Mouse (Mus musculus): ENCODE measurements around the gene Man1c1. TPM values are rescaled to one million over a fixed set of nuclear protein-coding genes. Genes with fewer than 3 reads are reported as not detected.
A peak's percentile ranks its signal among the peaks of the same experiment; 100 is the strongest.

Gene Man1c1
- polyA plus RNA-seq, 1 experiment from 2014 or later: 3.8 TPM

GRCm38 (mm10) chr4:134683892-134684291 is 20.2 kb downstream of the Man1c1 start:
- peaks cover 7% of the 10 kb centered on the region; the same call in 1 of the 2 replicates for H3K4me1 ChIP-seq
- no peaks in the 10 kb centered on the region for H3K36me3 ChIP-seq (replicated peaks)
- H3K27ac ChIP-seq: no peak overlapping the region
- ATAC-seq (replicated peaks): no peak
- no peak overlapping the region for H3K4me3 ChIP-seq
- H3K4me2 ChIP-seq: no peak overlapping the region
- H3K9ac ChIP-seq: no peak overlapping the region
- WGBS: 80% methylated on average over 8 of the region's 8 CpGs
- H3K9me3 ChIP-seq: no peaks in the 10 kb centered on the region
- H3K27me3 ChIP-seq (replicated peaks): no peaks in the 10 kb centered on the region

GRCm38 (mm10) chr4:134683008-134683407 is 21.1 kb downstream of the Man1c1 start:
- H3K4me3 ChIP-seq: no peak overlapping the region
- no peaks in the 10 kb centered on the region for H3K36me3 ChIP-seq (replicated peaks)
- no peaks in the 10 kb centered on the region for H3K27me3 ChIP-seq (replicated peaks)
- peaks cover 14% of the 10 kb centered on the region for H3K4me1 ChIP-seq
- ATAC-seq (replicated peaks): no peak
- H3K27ac ChIP-seq: peak overlapping the region; percentile 48; the same call in 1 of the 2 replicates
- H3K9me3 ChIP-seq: no peaks in the 10 kb centered on the region
- H3K4me2 ChIP-seq: no peak overlapping the region
- WGBS: 59% methylated on average over 13 of the region's 13 CpGs
- H3K9ac ChIP-seq: no peak overlapping the region

GRCm38 (mm10) chr4:134682423-134682822 is 21.7 kb downstream of the Man1c1 start:
- no peaks in the 10 kb centered on the region for H3K36me3 ChIP-seq (replicated peaks)
- no peaks in the 10 kb centered on the region for H3K9me3 ChIP-seq
- ATAC-seq (replicated peaks): no peak
- 78% methylated on average over 8 of the region's 8 CpGs for WGBS
- H3K27me3 ChIP-seq (replicated peaks): no peaks in the 10 kb centered on the region
- H3K4me1 ChIP-seq: peaks cover 20% of the 10 kb centered on the region
- H3K4me2 ChIP-seq: no peak overlapping the region
- no peak overlapping the region for H3K9ac ChIP-seq
- H3K27ac ChIP-seq: no peak overlapping the region
- H3K4me3 ChIP-seq: no peak overlapping the region

GRCm38 (mm10) chr4:134681819-134682218 is 22.3 kb downstream of the Man1c1 start:
- ATAC-seq (replicated peaks): no peak
- no peak overlapping the region for H3K9ac ChIP-seq
- H3K9me3 ChIP-seq: no peaks in the 10 kb centered on the region
- no peaks in the 10 kb centered on the region for H3K36me3 ChIP-seq (replicated peaks)
- no peak overlapping the region for H3K27ac ChIP-seq
- WGBS: 86% methylated on average over 7 of the region's 7 CpGs
- H3K4me1 ChIP-seq: peaks cover 22% of the 10 kb centered on the region
- no peak overlapping the region for H3K4me3 ChIP-seq
- no peak overlapping the region for H3K4me2 ChIP-seq
- no peaks in the 10 kb centered on the region for H3K27me3 ChIP-seq (replicated peaks)

- Histone ChIP-seq H3K27ac (peak overlapping the region; percentile 42; the same call in 1 of the 2 replicates), H3K4me3 (no peak overlapping the region), H3K9me3 (no peaks in the 10 kb centered on the region), H3K9ac (no peak overlapping the region), H3K27me3 (replicated peaks) (no peaks in the 10 kb centered on the region), H3K4me2 (no peak overlapping the region), H3K36me3 (replicated peaks) (no peaks in the 10 kb centered on the region), H3K4me1 (peaks cover 20% of the 10 kb centered on the region)
- 0 out of 2 replicates have a peak, but pooled peaks have one; percentile 17 for ATAC-seq (replicated peaks)
- 33% methylated on average over 17 of the region's 17 CpGs for WGBS
These were observed 26.3 kb downstream of the Man1c1 start for GRCm38 (mm10) chr4:134677556-134678508.

- H3K4me3 ChIP-seq: no peak overlapping the region
- ATAC-seq (replicated peaks): no peak
- H3K27ac ChIP-seq: no peak overlapping the region
- H3K4me1 ChIP-seq: peaks cover 20% of the 10 kb centered on the region
- H3K27me3 ChIP-seq (replicated peaks): no peaks in the 10 kb centered on the region
- H3K4me2 ChIP-seq: no peak overlapping the region
- no peak overlapping the region for H3K9ac ChIP-seq
- H3K9me3 ChIP-seq: no peaks in the 10 kb centered on the region
- no peaks in the 10 kb centered on the region for H3K36me3 ChIP-seq (replicated peaks)
- WGBS: 43% methylated on average over 8 of the region's 8 CpGs
These were observed 28.3 kb downstream of the Man1c1 start for GRCm38 (mm10) chr4:134675800-134676199.

- Histone ChIP-seq H3K4me3 (no peak overlapping the region), H3K9me3 (no peaks in the 10 kb centered on the region), H3K27ac (no peak overlapping the region), H3K4me1 (peaks cover 22% of the 10 kb centered on the region), H3K27me3 (replicated peaks) (no peaks in the 10 kb centered on the region), H3K9ac (no peak overlapping the region), H3K4me2 (no peak overlapping the region), H3K36me3 (replicated peaks) (no peaks in the 10 kb centered on the region)
- ATAC-seq (replicated peaks): no peak
- 99% methylated on average over 3 of the region's 3 CpGs for WGBS
These were observed 29.1 kb downstream of the Man1c1 start for GRCm38 (mm10) chr4:134674970-134675369.

- peaks cover 32% of the 10 kb centered on the region for H3K4me1 ChIP-seq
- no peak overlapping the region for H3K4me3 ChIP-seq
- no peak overlapping the region for H3K27ac ChIP-seq
- no peak for ATAC-seq (replicated peaks)
- H3K4me2 ChIP-seq: no peak overlapping the region
- H3K9ac ChIP-seq: no peak overlapping the region
- H3K36me3 ChIP-seq (replicated peaks): no peaks in the 10 kb centered on the region
- WGBS: 79% methylated on average over 12 of the region's 12 CpGs
- H3K9me3 ChIP-seq: no peaks in the 10 kb centered on the region
- H3K27me3 ChIP-seq (replicated peaks): no peaks in the 10 kb centered on the region
These were observed 30.1 kb downstream of the Man1c1 start for GRCm38 (mm10) chr4:134673882-134674463.

- Histone ChIP-seq H3K4me1 (peaks cover 28% of the 10 kb centered on the region), H3K4me3 (no peak overlapping the region)
- 89% methylated on average over 8 of the region's 8 CpGs for WGBS
These were observed 30.9 kb downstream of the Man1c1 start for GRCm38 (mm10) chr4:134673151-134673550.

GRCm38 (mm10) chr4:134672326-134672725 is 31.8 kb downstream of the Man1c1 start:
- H3K9me3 ChIP-seq: no peaks in the 10 kb centered on the region
- H3K4me3 ChIP-seq: no peak overlapping the region
- no peak for ATAC-seq (replicated peaks)
- H3K36me3 ChIP-seq (replicated peaks): no peaks in the 10 kb centered on the region
- H3K9ac ChIP-seq: no peak overlapping the region
- WGBS: 81% methylated on average over 8 of the region's 8 CpGs
- H3K4me2 ChIP-seq: no peak overlapping the region
- peaks cover 20% of the 10 kb centered on the region for H3K4me1 ChIP-seq
- H3K27me3 ChIP-seq (replicated peaks): no peaks in the 10 kb centered on the region
- H3K27ac ChIP-seq: no peak overlapping the region

More at GRCm38 (mm10) chr4:134673151-134673550, 30.9 kb downstream of the Man1c1 start:
- no peak overlapping the region for H3K4me2 ChIP-seq
- ATAC-seq (replicated peaks): no peak
- H3K27ac ChIP-seq: no peak overlapping the region
- H3K27me3 ChIP-seq (replicated peaks): no peaks in the 10 kb centered on the region
- no peak overlapping the region for H3K9ac ChIP-seq
- no peaks in the 10 kb centered on the region for H3K36me3 ChIP-seq (replicated peaks)
- no peaks in the 10 kb centered on the region for H3K9me3 ChIP-seq

- Histone ChIP-seq H3K4me1 (peaks cover 19% of the 10 kb centered on the region), H3K36me3 (replicated peaks) (no peaks in the 10 kb centered on the region), H3K27ac (no peak overlapping the region), H3K4me3 (no peak overlapping the region), H3K9me3 (no peaks in the 10 kb centered on the region), H3K9ac (no peak overlapping the region), H3K27me3 (replicated peaks) (no peaks in the 10 kb centered on the region), H3K4me2 (no peak overlapping the region)
- no peak for ATAC-seq (replicated peaks)
- 87% methylated on average over 16 of the region's 16 CpGs for WGBS
These were observed 32.4 kb downstream of the Man1c1 start for GRCm38 (mm10) chr4:134671660-134672173.

- 72% methylated on average over 17 of the region's 17 CpGs for WGBS
- Histone ChIP-seq H3K9ac (no peak overlapping the region), H3K27ac (no peak overlapping the region), H3K4me2 (no peak overlapping the region), H3K9me3 (no peaks in the 10 kb centered on the region), H3K4me3 (no peak overlapping the region), H3K27me3 (replicated peaks) (no peaks in the 10 kb centered on the region), H3K36me3 (replicated peaks) (no peaks in the 10 kb centered on the region), H3K4me1 (peaks cover 14% of the 10 kb centered on the region; the same call in 1 of the 2 replicates)
- ATAC-seq (replicated peaks): no peak
These were observed 34.2 kb downstream of the Man1c1 start for GRCm38 (mm10) chr4:134669742-134670354.
